Mouse (Mus musculus): ENCODE measurements at regions not wholly inside any gene's neighbourhood (a gene's known extent, or its start where the extent isn't known, plus 50 kb on each side); places are given as distances from the start of the nearest gene placed in this dataset.

GRCm38 (mm10) chr11:48502011-48502806 lies 297.9 kb upstream of the Rack1 start:
- TF ChIP-seq CTCF (IDR thresholded peaks at IDR 0.05 in 2 of 3, conservative IDR thresholded peaks at IDR 0.05 in 1 of 3; ENCODE audit: control insufficient read depth in 1 of 3, insufficient read depth in 1 of 3, low read depth in 2 of 3, low read length in 3 of 3, poor library complexity in 1 of 3, severe bottlenecking in 1 of 3) (no peak), POLR2A (IDR thresholded peaks at IDR 0.05; ENCODE audit: control insufficient read depth in 1 of 2, insufficient read depth in 1 of 2, low read depth in 1 of 2, low read length in 2 of 2, poor library complexity in 1 of 2) (no peak), EP300 (IDR thresholded peaks at IDR 0.05; ENCODE audit: low read depth in 1 of 2, low read length in 2 of 2) (no peak), CHD2 (IDR thresholded peaks at IDR 0.05; ENCODE audit: low read length) (no peak)
